ENCODE assay signal across 12 mouse cellular contexts in genomic region chr2:105677434-105678105, GRCm38 (mm10). TPM values are rescaled to one million over a fixed set of nuclear protein-coding genes. Genes with fewer than 3 reads are reported as not detected.
DNase-seq lines count a peak whose midpoint lies in the region; ATAC-seq and TF ChIP-seq lines count a peak whose summit lies in the region.
"Had no signal": no experiment of that assay in that cellular context is flagged by ENCODE, and none has a peak within 500 bp of the region (broad histone marks: within the 10 kb centered on the region; RNA-seq: fewer than 3 reads in every experiment).

No protein-coding gene starts in this region.

- peaks cover 23% of the 10 kb centered on the region for H3K36me3 ChIP-seq in G1E (replicated peaks)
- H3K36me3 ChIP-seq in forebrain, embryonic 14.5 days (ENCODE audit: control insufficient read depth, insufficient read depth, low read length): no peaks in the 10 kb centered on the region
- H3K36me3 ChIP-seq in midbrain, embryonic 14.5 days (ENCODE audit: control insufficient read depth, insufficient read depth, low read length): no peaks in the 10 kb centered on the region

- peak overlapping the region; percentile 84 for H3K4me3 ChIP-seq in G1E (ENCODE audit: low read depth, low read length)
- H3K4me3 ChIP-seq in forebrain, embryonic 14.5 days (ENCODE audit: low read depth, low read length): peak overlapping the region; percentile 67
- peak overlapping the region; percentile 35 for H3K4me3 ChIP-seq in midbrain, embryonic 14.5 days (replicated peaks; ENCODE audit: low read depth, low read length)

- no peaks in the 10 kb centered on the region for H3K9me3 ChIP-seq in G1E (replicated peaks)
- no peaks in the 10 kb centered on the region for H3K9me3 ChIP-seq in forebrain, embryonic 14.5 days (replicated peaks; ENCODE audit: control insufficient read depth, low read length)
- no peaks in the 10 kb centered on the region for H3K9me3 ChIP-seq in midbrain, embryonic 14.5 days (ENCODE audit: control insufficient read depth, low read length)

- TF ChIP-seq CTCF in G1E (IDR thresholded peaks at IDR 0.05; ENCODE audit: low read depth, low read length): no peak

- under 1% methylated on average over 11 of the region's 11 CpGs for WGBS in forebrain, embryonic 14.5 days
- WGBS in midbrain, embryonic 14.5 days: 2% methylated on average over 11 of the region's 11 CpGs

- no peak for ATAC-seq in cerebellum, adult (ENCODE audit: insufficient number of reproducible peaks, low FRiP score, low TSS enrichment)
- 0 out of 2 replicates have a peak, but pooled peaks have one; percentile 2 for ATAC-seq in G1E (ENCODE audit: extremely low read depth, insufficient number of reproducible peaks, low FRiP score, poor library complexity, severe bottlenecking)
- ATAC-seq in forebrain, embryonic 14.5 days: no peak
- no peak for ATAC-seq in midbrain, embryonic 14.5 days (ENCODE audit: low FRiP score, low TSS enrichment)

- H3K4me1 ChIP-seq in G1E (ENCODE audit: insufficient read depth, low read depth, low read length): peaks cover 68% of the 10 kb centered on the region
- peaks cover 33% of the 10 kb centered on the region for H3K4me1 ChIP-seq in forebrain, embryonic 14.5 days (ENCODE audit: control insufficient read depth, insufficient read depth, low read length)
- H3K4me1 ChIP-seq in midbrain, embryonic 14.5 days (ENCODE audit: control insufficient read depth, insufficient read depth, low read length): peaks cover 8% of the 10 kb centered on the region

- peaks cover 14% of the 10 kb centered on the region; the same call in 1 of the 2 replicates for H3K27me3 ChIP-seq in G1E (ENCODE audit: insufficient read depth, low read length)
- H3K27me3 ChIP-seq in forebrain, embryonic 14.5 days (replicated peaks; ENCODE audit: control insufficient read depth, insufficient read depth, low read length): peaks cover 20% of the 10 kb centered on the region
- peaks cover 96% of the 10 kb centered on the region for H3K27me3 ChIP-seq in midbrain, embryonic 14.5 days (ENCODE audit: control insufficient read depth, insufficient read depth, low read length)

- H3K4me2 ChIP-seq in forebrain, embryonic 14.5 days (ENCODE audit: low read length): peak overlapping the region; percentile 66
- peak overlapping the region; percentile 28 for H3K4me2 ChIP-seq in midbrain, embryonic 14.5 days (ENCODE audit: low read length)

- H3K27ac ChIP-seq in forebrain, embryonic 14.5 days (ENCODE audit: low read depth, low read length): peak overlapping the region; percentile 93
- H3K27ac ChIP-seq in midbrain, embryonic 14.5 days (replicated peaks; ENCODE audit: low read depth, low read length): no peak overlapping the region

- peak; percentile 51 for DNase-seq in cerebellum, adult 9-10 months
- DNase-seq in G1E (ENCODE audit: low spot score): no peak
- peak; percentile 32 for DNase-seq in forebrain, embryonic 14.5 days (ENCODE audit: low spot score)
- peak; percentile 18 for DNase-seq in midbrain, embryonic 14.5 days
- DNase-seq in adrenal gland, adult (ENCODE audit: inconsistent age in 2 of 2, low spot score in 1 of 2): no peak
- no peak for DNase-seq in c-Kit-positive CD71-positive TER-119-positive erythroid progenitor cells, embryonic 14.5 days (ENCODE audit: low spot score)
- DNase-seq in spleen, postnatal 36 days (ENCODE audit: low spot score in 2 of 2): no peak
- DNase-seq: right cerebral cortex, postnatal 4 days; thymus, postnatal 4 days had no signal

- H3K9ac ChIP-seq in forebrain, embryonic 14.5 days (ENCODE audit: low read length): peak overlapping the region; percentile 96
- peak overlapping the region; percentile 25 for H3K9ac ChIP-seq in midbrain, embryonic 14.5 days (replicated peaks; ENCODE audit: low read length)

RNA-seq across cellular contexts. Expression of gene Pax6, which starts 8.9 kb away (rescaled TPM):
- total RNA-seq in G1E (2014; fragmentation: Nextera tagmentation) (98.2 and 117 TPM in 2 replicates), G1E (2017) (67.3 and 71.0 TPM in 2 replicates)
- 36.4 and 37.9 TPM in 2 replicates for polyA plus RNA-seq in G1E (2012)
- 44.5 and 51.8 TPM in 2 replicates for polyA plus RNA-seq in forebrain, embryonic 14.5 days (2014; fragmentation: Nextera tagmentation; extraction: Ambion mirVana)
- polyA plus RNA-seq in midbrain, embryonic 14.5 days (2014; fragmentation: Nextera tagmentation; extraction: Ambion mirVana): 20.7 and 22.9 TPM in 2 replicates
- total RNA-seq: heart, adult 18-20 months; megakaryocyte progenitor cell, adult 5-6 weeks had no signal

Comparison
In these comparisons a context has a peak if more than half of its experiments do, and no peak if none do; other contexts are left out.
1. DNase-seq: peak in cerebellum, adult 9-10 months (single experiment), forebrain, embryonic 14.5 days (single experiment) and midbrain, embryonic 14.5 days (single experiment); none in G1E (single experiment), adrenal gland, adult (0 of 2), c-Kit-positive CD71-positive TER-119-positive erythroid progenitor cells, embryonic 14.5 days (single experiment) and spleen, postnatal 36 days (0 of 2).
2. Peak in every context shown above with its lines, with median percentiles within 50 percentile points of each other: H3K4me3 ChIP-seq.